Comparison of ENCODE assay signal across 31 mouse cellular contexts in genomic region chr3:123001053-123001452, GRCm38 (mm10). TPM values are rescaled to one million over a fixed set of nuclear protein-coding genes. Genes with fewer than 3 reads are reported as not detected.
DNase-seq lines count a peak whose midpoint lies in the region; ATAC-seq and TF ChIP-seq lines count a peak whose summit lies in the region.
"Had no signal": no experiment of that assay in that cellular context is flagged by ENCODE, and none has a peak within 500 bp of the region (broad histone marks: within the 10 kb centered on the region; RNA-seq: fewer than 3 reads in every experiment).

No protein-coding gene starts in this region.

- H3K9me3 ChIP-seq in kidney, embryonic 15.5 days (replicated peaks): no peaks in the 10 kb centered on the region
- no peaks in the 10 kb centered on the region for H3K9me3 ChIP-seq in lung, postnatal 0 days (ENCODE audit: low read length)
- H3K9me3 ChIP-seq: embryonic facial prominence, embryonic 10.5 days; embryonic facial prominence, embryonic 13.5 days; forebrain, embryonic 12.5 days; forebrain, embryonic 15.5 days; heart, embryonic 12.5 days; heart, embryonic 15.5 days; hindbrain, embryonic 10.5 days; hindbrain, embryonic 13.5 days had no signal

- H3K4me1 ChIP-seq in kidney, embryonic 15.5 days: no peaks in the 10 kb centered on the region
- no peaks in the 10 kb centered on the region for H3K4me1 ChIP-seq in lung, postnatal 0 days (ENCODE audit: insufficient read depth, low read depth, low read length)
- H3K4me1 ChIP-seq: embryonic facial prominence, embryonic 10.5 days; embryonic facial prominence, embryonic 13.5 days; forebrain, embryonic 12.5 days; forebrain, embryonic 15.5 days; hindbrain, embryonic 10.5 days; hindbrain, embryonic 13.5 days had no signal

- H3K36me3 ChIP-seq in kidney, embryonic 15.5 days: no peaks in the 10 kb centered on the region
- no peaks in the 10 kb centered on the region for H3K36me3 ChIP-seq in lung, postnatal 0 days (ENCODE audit: insufficient read depth, low read length)
- H3K36me3 ChIP-seq: embryonic facial prominence, embryonic 10.5 days; embryonic facial prominence, embryonic 13.5 days; forebrain, embryonic 12.5 days; forebrain, embryonic 15.5 days; hindbrain, embryonic 10.5 days; hindbrain, embryonic 13.5 days had no signal

- DNase-seq in heart, adult 11 months: peak; percentile 82
- DNase-seq in heart, adult 18-20 months: no peak
- DNase-seq in kidney, adult 9 months: peak; percentile 63
- DNase-seq in lung, postnatal 0 days (ENCODE audit: low spot score): peak; percentile 65
- DNase-seq in lung, postnatal 14 days: no peak
- peak; percentile 26 for DNase-seq in NIH3T3 (ENCODE audit: low read depth)
- no peak for DNase-seq in gastrocnemius, postnatal 25 days
- DNase-seq: adrenal gland, adult 8-10 months; adrenal gland, postnatal 25 days; cerebellum, adult 11-12 months; cerebellum, adult 8-10 months; cerebellum, postnatal 10 days; cerebellum, postnatal 36 days; embryo, embryonic 11 days; gastrocnemius, postnatal 36 days; heart, postnatal 10 days; heart, postnatal 36 days had no signal

- H3K4me2 ChIP-seq in kidney, embryonic 15.5 days: no peak overlapping the region
- H3K4me2 ChIP-seq in lung, postnatal 0 days (replicated peaks; ENCODE audit: low read depth, low read length): no peak overlapping the region
- H3K4me2 ChIP-seq: embryonic facial prominence, embryonic 13.5 days; forebrain, embryonic 12.5 days; forebrain, embryonic 15.5 days; heart, embryonic 12.5 days; heart, embryonic 15.5 days; hindbrain, embryonic 13.5 days had no signal

- WGBS in kidney, embryonic 15.5 days: 62% methylated on average over 3 of the region's 3 CpGs
- 43% methylated on average over 3 of the region's 3 CpGs for whole genome bisulfite sequencing in lung, postnatal 0 days

- TF ChIP-seq CTCF in lung, postnatal 0 days (IDR thresholded peaks at IDR 0.05): 0 out of 2 replicates have a peak, but pooled peaks have one; percentile 20

- TF ChIP-seq EP300 in lung, postnatal 0 days (IDR thresholded peaks at IDR 0.05): peak; percentile 42; the same call in 1 of the 2 replicates

- no peaks in the 10 kb centered on the region for H3K27me3 ChIP-seq in kidney, embryonic 15.5 days
- H3K27me3 ChIP-seq in lung, postnatal 0 days (replicated peaks; ENCODE audit: insufficient read depth, low read length): no peaks in the 10 kb centered on the region
- H3K27me3 ChIP-seq: embryonic facial prominence, embryonic 13.5 days; forebrain, embryonic 12.5 days; forebrain, embryonic 15.5 days; heart, embryonic 12.5 days; heart, embryonic 15.5 days; hindbrain, embryonic 13.5 days had no signal

- no peak overlapping the region for H3K27ac ChIP-seq in kidney, embryonic 15.5 days
- no peak overlapping the region for H3K27ac ChIP-seq in lung, postnatal 0 days (ENCODE audit: low read length)
- H3K27ac ChIP-seq: embryonic facial prominence, embryonic 10.5 days; embryonic facial prominence, embryonic 13.5 days; forebrain, embryonic 12.5 days; forebrain, embryonic 15.5 days; heart, embryonic 15.5 days; hindbrain, embryonic 10.5 days; hindbrain, embryonic 13.5 days had no signal

- H3K4me3 ChIP-seq in kidney, embryonic 15.5 days (replicated peaks): no peak overlapping the region
- no peak overlapping the region for H3K4me3 ChIP-seq in lung, postnatal 0 days (ENCODE audit: low read depth, low read length)
- H3K4me3 ChIP-seq: embryonic facial prominence, embryonic 10.5 days; embryonic facial prominence, embryonic 13.5 days; erythroblast, embryonic 14.5 days; forebrain, embryonic 12.5 days; forebrain, embryonic 15.5 days; heart, embryonic 12.5 days; heart, embryonic 15.5 days; hindbrain, embryonic 10.5 days; hindbrain, embryonic 13.5 days had no signal

- ATAC-seq in kidney, embryonic 15.5 days (replicated peaks; ENCODE audit: low FRiP score): no peak
- ATAC-seq in lung, postnatal 0 days: peak; percentile 57
- ATAC-seq: forebrain, embryonic 15.5 days; hindbrain, embryonic 16.5 days had no signal

- no peak overlapping the region for H3K9ac ChIP-seq in kidney, embryonic 15.5 days
- no peak overlapping the region for H3K9ac ChIP-seq in lung, postnatal 0 days (replicated peaks; ENCODE audit: low read depth)
- H3K9ac ChIP-seq: embryonic facial prominence, embryonic 13.5 days; forebrain, embryonic 12.5 days; forebrain, embryonic 15.5 days; heart, embryonic 12.5 days; heart, embryonic 15.5 days; hindbrain, embryonic 13.5 days had no signal

RNA-seq across cellular contexts. Expression of gene Usp53, which starts 16.7 kb away (rescaled TPM):
- 10 to 100 TPM in 1 of 2 experiments, 1 to 10 TPM in 1; 8.7 to 12.4 TPM for total RNA-seq in heart, adult 18-20 months (2021)
- 10.7 and 10.8 TPM in 2 replicates for polyA plus RNA-seq in kidney, embryonic 15.5 days (2015; fragmentation: Nextera tagmentation; extraction: Ambion mirVana)
- polyA plus RNA-seq in lung, postnatal 0 days (2015; fragmentation: Nextera tagmentation; extraction: Ambion mirVana): 9.6 and 10.1 TPM in 2 replicates
- total RNA-seq in gastrocnemius, postnatal 25 days (2021): 10 to 100 TPM in 1 of 2 experiments, 1 to 10 TPM in 1; 8.6 to 10.9 TPM

RNA-seq across cellular contexts. Expression of gene Myoz2, which starts 33.8 kb away (rescaled TPM):
- 1,000 to 10,000 TPM; 1,411 to 1,554 TPM for total RNA-seq in heart, adult 18-20 months (2021)
- 2.2 and 6.7 TPM in 2 replicates for polyA plus RNA-seq in kidney, embryonic 15.5 days (2015; fragmentation: Nextera tagmentation; extraction: Ambion mirVana)
- 3.7 and 5.5 TPM in 2 replicates for polyA plus RNA-seq in lung, postnatal 0 days (2015; fragmentation: Nextera tagmentation; extraction: Ambion mirVana)
- total RNA-seq in gastrocnemius, postnatal 25 days (2021): 100 to 1,000 TPM; 318 to 503 TPM
- total RNA-seq: adrenal gland, postnatal 25 days; ES-E14; granulocyte monocyte progenitor cell, adult 5-6 weeks had no signal
- polyA plus RNA-seq: cortical plate, adult 2 months; embryonic facial prominence, embryonic 10.5 days; erythroblast, embryonic 14.5 days; forebrain, embryonic 12.5 days; forebrain, embryonic 15.5 days; hindbrain, embryonic 10.5 days had no signal

Comparison
In these comparisons a context has a peak if more than half of its experiments do, and no peak if none do; other contexts are left out.
1. DNase-seq: peak in heart, adult 11 months (single experiment), kidney, adult 9 months (single experiment), lung, postnatal 0 days (single experiment) and NIH3T3 (single experiment); none in heart, adult 18-20 months (0 of 2), lung, postnatal 14 days (single experiment) and gastrocnemius, postnatal 25 days (single experiment).